Mouse (Mus musculus): Measurements from ENCODE around the gene Hmga2.

- TF ChIP-seq MAX (IDR thresholded peaks at IDR 0.05; ENCODE audit: low read length) (no peak), CTCF (IDR thresholded peaks at IDR 0.05 in 2 of 3, conservative IDR thresholded peaks at IDR 0.05 in 1 of 3; ENCODE audit: control insufficient read depth in 1 of 3, insufficient read depth in 1 of 3, low read depth in 2 of 3, low read length in 3 of 3, poor library complexity in 1 of 3, severe bottlenecking in 1 of 3) (no peak), NRF1 (IDR thresholded peaks at IDR 0.05; ENCODE audit: insufficient read depth, low read depth, low read length, poor library complexity, severe bottlenecking) (no peak), POLR2A (IDR thresholded peaks at IDR 0.05; ENCODE audit: control insufficient read depth in 1 of 2, insufficient read depth in 1 of 2, low read depth in 1 of 2, low read length in 2 of 2, poor library complexity in 1 of 2) (no peak)
Measured at GRCm38 (mm10) chr10:120443757-120444311, 32.4 kb downstream of the Hmga2 start.
